Mouse (Mus musculus) CH12.LX (cell line): ENCODE results near the gene Cib4. TPM values are rescaled to one million over a fixed set of nuclear protein-coding genes. Genes with fewer than 3 reads are reported as not detected.

Experiments used
- DNase-seq: peaks from one replicate; pipeline ENCODE4 v3.0.0-alpha.2; 2013; ENCODE audit errors: extremely low read depth
- H3K27ac ChIP-seq: 2 replicates; pipeline ENCODE4 v1.5.1; 2012; ENCODE audit warnings: low read depth, mild to moderate bottlenecking, control low read depth, moderate library complexity; ENCODE audit not compliant: insufficient read depth
- H3K27me3 ChIP-seq: replicated peaks from 2 replicates; pipeline ENCODE3; 2012; ENCODE audit warnings: inconsistent platforms
- H3K36me3 ChIP-seq, 2 experiments: replicated peaks in 1 of 2; 2 replicates each; pipeline versions ENCODE3 to v1.6.1; 2012; ENCODE audit warnings: inconsistent platforms in 1 of 2, low read length in 1 of 2, mild to moderate bottlenecking in 1 of 2, mixed read lengths in 1 of 2, moderate library complexity in 1 of 2; ENCODE audit not compliant: control insufficient read depth in 1 of 2, insufficient read depth in 1 of 2
- H3K4me1 ChIP-seq, 2 experiments: 2 replicates each; pipeline ENCODE4 v1.6.1; 2012; ENCODE audit warnings: inconsistent platforms in 1 of 2, moderate library complexity in 1 of 2; ENCODE audit not compliant: insufficient read depth in 2 of 2, control insufficient read depth in 1 of 2
- H3K4me2 ChIP-seq: 2 replicates; pipeline ENCODE4 v1.6.1; 2012; ENCODE audit warnings: low read depth, mild to moderate bottlenecking, control low read depth; ENCODE audit not compliant: poor library complexity, insufficient read depth, severe bottlenecking
- H3K4me3 ChIP-seq, 3 experiments: fragments of 150-350 bp in 1 of 3; sonication (generic) in 1 of 3; replicated peaks in 1 of 3; 2 replicates each; pipeline versions ENCODE3 to v1.5.1; 2011 to 2012; ENCODE audit warnings: low read depth in 2 of 3, low read length in 2 of 3, mild to moderate bottlenecking in 2 of 3, moderate library complexity in 2 of 3, control low read depth in 1 of 3, improper control_type of control experiment in 1 of 3, inconsistent platforms in 1 of 3, mixed read lengths in 1 of 3; ENCODE audit not compliant: poor library complexity in 1 of 3
- H3K79me2 ChIP-seq: replicated peaks from 2 replicates; pipeline ENCODE4 v1.6.1; 2012; ENCODE audit warnings: mild to moderate bottlenecking, moderate library complexity; ENCODE audit not compliant: control insufficient read depth, poor library complexity, insufficient read depth, severe bottlenecking; ENCODE audit errors: extremely low read depth
- H3K9ac ChIP-seq: 2 replicates; pipeline ENCODE4 v1.6.1; 2012; ENCODE audit warnings: low read depth, mild to moderate bottlenecking, control low read depth, moderate library complexity; ENCODE audit not compliant: insufficient read depth
- H3K9me3 ChIP-seq: replicated peaks from 2 replicates; pipeline ENCODE3; 2012; ENCODE audit warnings: low read length, inconsistent platforms, mixed read lengths
- CHD1 ChIP-seq: IDR thresholded peaks from 2 replicates; pipeline ENCODE4 v1.6.1; 2012; ENCODE audit warnings: low read depth, low read length, improper control_type of control experiment, inconsistent platforms
- CTCF ChIP-seq, 2 experiments: IDR thresholded peaks in 1 of 2; conservative IDR thresholded peaks in 1 of 2; 2 replicates each; pipeline ENCODE4 v1.5.1; 2011 to 2012; ENCODE audit warnings: low read depth in 2 of 2, low read length in 2 of 2, improper control_type of control experiment in 1 of 2, inconsistent platforms in 1 of 2, mild to moderate bottlenecking in 1 of 2, moderate library complexity in 1 of 2
- ELF1 ChIP-seq: IDR thresholded peaks from 2 replicates; pipeline ENCODE4 v1.6.1; 2014; ENCODE audit warnings: low read depth, mild to moderate bottlenecking, inconsistent platforms, low read length, improper control_type of control experiment
- EP300 ChIP-seq: IDR thresholded peaks from 2 replicates; pipeline ENCODE4 v1.6.1; 2011; ENCODE audit warnings: low read length, improper control_type of control experiment
- ETS1 ChIP-seq: conservative IDR thresholded peaks from 2 replicates; pipeline ENCODE4 v1.6.1; 2012; ENCODE audit warnings: low read depth, mild to moderate bottlenecking, inconsistent platforms, low read length, improper control_type of control experiment, moderate library complexity
- IRF4 ChIP-seq: IDR thresholded peaks from 2 replicates; pipeline ENCODE4 v1.6.1; 2014; ENCODE audit warnings: low read depth, mild to moderate bottlenecking, inconsistent platforms, low read length, improper control_type of control experiment
- JUN ChIP-seq: IDR thresholded peaks from 2 replicates; pipeline ENCODE4 v1.6.1; 2011; ENCODE audit warnings: low read depth, mild to moderate bottlenecking, low read length, improper control_type of control experiment, moderate library complexity; ENCODE audit not compliant: insufficient read depth
- JUND ChIP-seq: conservative IDR thresholded peaks from 2 replicates; pipeline ENCODE4 v1.6.1; 2011; ENCODE audit warnings: low read depth, low read length, improper control_type of control experiment
- KAT2A ChIP-seq: IDR thresholded peaks from 2 replicates; pipeline ENCODE4 v1.6.1; 2012; ENCODE audit warnings: low read length, improper control_type of control experiment, inconsistent platforms; ENCODE audit not compliant: insufficient replicate concordance
- MAFK ChIP-seq: IDR thresholded peaks from 2 replicates; pipeline ENCODE4 v1.6.1; 2011; ENCODE audit warnings: low read length, improper control_type of control experiment; ENCODE audit not compliant: insufficient replicate concordance
- MAX ChIP-seq: IDR thresholded peaks from 2 replicates; pipeline ENCODE4 v1.6.1; 2011; ENCODE audit warnings: low read length, improper control_type of control experiment
- MAZ ChIP-seq: IDR thresholded peaks from 2 replicates; pipeline ENCODE4 v1.6.1; 2012; ENCODE audit warnings: low read depth, mild to moderate bottlenecking, inconsistent platforms, low read length, improper control_type of control experiment, moderate library complexity
- MXI1 ChIP-seq: IDR thresholded peaks from 2 replicates; pipeline ENCODE4 v1.6.1; 2011; ENCODE audit warnings: mild to moderate bottlenecking, low read depth, low read length, improper control_type of control experiment
- NELFE ChIP-seq: IDR thresholded peaks from 2 replicates; pipeline ENCODE4 v1.6.1; 2011; ENCODE audit warnings: low read depth, low read length, improper control_type of control experiment
- NRF1 ChIP-seq: IDR thresholded peaks from 2 replicates; pipeline ENCODE4 v1.6.1; 2014; ENCODE audit warnings: low read depth, mild to moderate bottlenecking, inconsistent platforms, low read length, improper control_type of control experiment, moderate library complexity
- PAX5 ChIP-seq: IDR thresholded peaks from 2 replicates; pipeline ENCODE4 v1.6.1; 2012; ENCODE audit warnings: low read length, inconsistent platforms, mixed read lengths
- RCOR1 ChIP-seq: conservative IDR thresholded peaks from 2 replicates; pipeline ENCODE4 v1.6.1; 2012; ENCODE audit warnings: low read depth, mild to moderate bottlenecking, inconsistent platforms, low read length, improper control_type of control experiment
- SIN3A ChIP-seq: IDR thresholded peaks from 2 replicates; pipeline ENCODE4 v1.6.1; 2012; ENCODE audit warnings: low read length, improper control_type of control experiment, inconsistent platforms
- SMC3 ChIP-seq: IDR thresholded peaks from 2 replicates; pipeline ENCODE4 v1.6.1; 2011; ENCODE audit warnings: low read depth, low read length, improper control_type of control experiment
- TBP ChIP-seq: conservative IDR thresholded peaks from 2 replicates; pipeline ENCODE4 v1.6.1; 2011; ENCODE audit warnings: low read depth, low read length, improper control_type of control experiment
- TCF12 ChIP-seq: IDR thresholded peaks from 2 replicates; pipeline ENCODE4 v1.6.1; 2014; ENCODE audit warnings: low read depth, mild to moderate bottlenecking, inconsistent platforms, low read length, improper control_type of control experiment
- ZKSCAN1 ChIP-seq: IDR thresholded peaks from 2 replicates; pipeline ENCODE4 v1.6.1; 2012; ENCODE audit warnings: low read depth, inconsistent platforms, low read length, improper control_type of control experiment, borderline replicate concordance
- ZMIZ1 ChIP-seq: IDR thresholded peaks from 2 replicates; pipeline ENCODE4 v1.6.1; 2012; ENCODE audit warnings: low read depth, mild to moderate bottlenecking, inconsistent platforms, low read length, improper control_type of control experiment
- dilution Hi-C: fragments of 300-500 bp; cut with MboI; formaldehyde crosslinking; loops from 2 replicates; pipeline ENCODE4 v1.14.3; 2020; ENCODE audit warnings: low sequenced_read_pairs; ENCODE audit not compliant: extremely low pct_unique_long_range_greater_than_20kb, extremely low pct_ligation_motif_present
- in situ Hi-C: fragments of 300-500 bp; cut with MboI; formaldehyde crosslinking; loops from 3 replicates; pipeline ENCODE4 v1.14.3; 2019; ENCODE audit warnings: low sequenced_read_pairs, low pct_ligation_motif_present, low pct_unique_long_range_greater_than_20kb, mixed read lengths
- polyA plus RNA-seq: library from polyadenylated mRNA; unstranded; fragments of >175 nt; gene quantifications from 2 replicates; pipeline ENCODE4 v1.2.1, GENCODE M21; 2012; ENCODE audit warnings: low read depth; ENCODE audit not compliant: insufficient read length
- total RNA-seq, 2 experiments: library from RNA; depleted of rRNA; stranded (reverse); fragments of 300-350 nt in 1 of 2; fragments of >200 nt in 1 of 2; gene quantifications; 2 replicates each; pipeline ENCODE4 v1.2.3; 2012 to 2014

The Cib4 gene
- total and polyA plus RNA-seq, 3 experiments, result not detected

GRCm38 (mm10) chr5:30552006-30552405, 6.4 kb upstream of the Cib4 start:
- dilution Hi-C loops (no loop called here), in situ Hi-C loops (no loop called here)
- H3K9ac ChIP-seq, result no peak overlapping the region
- H3K9me3 ChIP-seq, result no peaks in the 10 kb centered on the region
- H3K36me3 ChIP-seq, result no peaks in the 10 kb centered on the region
- H3K27ac ChIP-seq, result no peak overlapping the region
- H3K4me2 ChIP-seq, result no peak overlapping the region
- H3K4me1 ChIP-seq, result no peaks in the 10 kb centered on the region
- DNase-seq, result no peak
- TF ChIP-seq TBP (no peak), SIN3A (no peak), SMC3 (no peak), RCOR1 (no peak), MAZ (no peak), CTCF (conservative IDR thresholded peaks at IDR 0.05 in 1 of 2, IDR thresholded peaks at IDR 0.05 in 1 of 2; ENCODE audit: low read depth in 2 of 2, low read length in 2 of 2) (no peak), PAX5 (no peak), TCF12 (no peak), ZMIZ1 (no peak), CHD1 (no peak), IRF4 (no peak), JUND (no peak), MAFK (no peak), ELF1 (no peak)
- peaks cover 37% of the 10 kb centered on the region for H3K27me3 ChIP-seq
- no peak overlapping the region for H3K4me3 ChIP-seq
- H3K79me2 ChIP-seq, result no peaks in the 10 kb centered on the region

DNA sequence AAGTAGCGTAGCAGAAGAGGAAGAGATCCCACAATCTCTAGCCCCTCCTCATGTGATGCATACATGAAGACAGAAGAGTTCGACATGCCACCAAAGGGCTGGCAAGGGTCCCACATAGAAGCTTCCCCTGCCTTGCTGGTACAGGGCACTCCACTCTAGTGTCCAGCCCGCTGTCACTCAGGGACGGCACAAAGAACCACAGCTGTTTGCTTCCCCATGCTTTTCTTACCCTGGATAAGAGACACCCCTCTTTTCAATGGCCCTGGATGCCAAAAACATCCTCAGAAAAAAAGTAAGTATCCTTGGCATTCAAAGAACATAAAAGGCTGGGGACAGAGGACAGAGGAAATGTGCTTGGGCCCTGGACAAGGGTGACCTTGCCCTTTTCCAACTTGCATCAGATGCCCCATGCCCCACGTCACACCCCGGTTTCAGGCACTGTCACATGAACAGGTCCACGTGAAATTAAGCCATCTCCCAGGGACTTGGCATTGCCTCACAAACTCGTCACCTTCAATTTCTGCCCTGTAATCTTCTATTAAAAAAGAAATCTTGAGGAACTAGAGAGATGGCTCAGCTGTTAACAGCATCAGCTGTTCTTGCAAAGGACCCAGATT, 5.5 kb upstream of the Cib4 start:
- in situ Hi-C loops, result no loop called here
- Histone ChIP-seq H3K27me3 (peaks cover 41% of the 10 kb centered on the region), H3K36me3 (no peaks in the 10 kb centered on the region)

More for the DNA sequence above, 5.5 kb upstream of the Cib4 start:
- DNase-seq, result no peak
- Histone ChIP-seq H3K4me1 (no peaks in the 10 kb centered on the region), H3K9me3 (no peaks in the 10 kb centered on the region), H3K27ac (no peak overlapping the region), H3K79me2 (no peaks in the 10 kb centered on the region), H3K4me3 (no peak overlapping the region), H3K4me2 (no peak overlapping the region), H3K9ac (no peak overlapping the region)
- dilution Hi-C loops, result no loop called here
- no peak for TF ChIP-seq TCF12
- no peak for TF ChIP-seq MXI1
- no peak for TF ChIP-seq MAX
- no peak for TF ChIP-seq CHD1
- TF ChIP-seq SMC3, result no peak
- TF ChIP-seq KAT2A, result no peak
- no peak for TF ChIP-seq JUN
- no peak for TF ChIP-seq RCOR1
- TF ChIP-seq EP300, result no peak
- TF ChIP-seq ETS1, result no peak
- no peak for TF ChIP-seq ZKSCAN1
- TF ChIP-seq NELFE, result no peak
- TF ChIP-seq NRF1, result no peak
